Mouse (Mus musculus) heart, adult 2 months (tissue): Measurements from ENCODE around the gene Kcnk5.

ENCODE experiments used
- EP300 ChIP-seq: fragments of 200-500 bp; IDR thresholded peaks from 2 replicates; pipeline ENCODE4 v1.6.1; 2011; ENCODE audit warnings: low read depth, low read length, control low read depth; ENCODE audit not compliant: insufficient read depth
- POLR2A ChIP-seq: fragments of 200-500 bp; IDR thresholded peaks from 2 replicates; pipeline ENCODE4 v1.6.1; 2011; ENCODE audit warnings: mild to moderate bottlenecking, low read depth, low read length, control low read depth; ENCODE audit not compliant: insufficient read depth

DNA sequence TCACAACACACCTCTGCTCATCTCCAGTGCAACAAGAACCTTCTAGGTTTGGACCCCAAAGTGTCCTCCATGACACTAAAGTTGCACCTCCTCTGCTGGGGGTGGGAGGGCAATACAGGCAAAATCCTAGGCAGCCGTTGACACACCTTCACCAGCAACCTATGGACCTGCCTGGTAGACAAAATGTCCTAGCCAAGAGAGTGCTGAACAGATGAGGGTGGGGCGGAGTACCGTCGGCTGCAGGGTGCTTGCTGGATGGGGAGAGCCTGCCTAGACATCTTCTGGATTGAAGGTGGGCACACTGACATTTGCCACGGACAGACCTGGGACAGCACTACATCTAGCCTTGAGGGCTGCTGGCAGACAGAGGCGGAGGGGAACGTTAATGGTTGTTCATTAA, 17.2 kb downstream of the Kcnk5 start:
- TF ChIP-seq POLR2A (no peak), EP300 (no peak)
